Mouse (Mus musculus) neutrophil, adult 5-6 weeks (primary cell): ENCODE data around the gene Gm3045. TPM values are rescaled to one million over a fixed set of nuclear protein-coding genes. Genes with fewer than 3 reads are reported as not detected.

ENCODE experiments used
- ATAC-seq: fragments of 151-379, 151-347 bp; 2 replicates; pipeline ENCODE4 v1.8.0; 2017; ENCODE audit warnings: mild to moderate bottlenecking, moderate TSS enrichment; ENCODE audit not compliant: insufficient number of reproducible peaks, poor library complexity, low FRiP score, severe bottlenecking; ENCODE audit errors: extremely low read depth
- total RNA-seq: library from RNA; stranded (forward); fragments of 200-1000 nt; gene quantifications from 2 replicates; pipeline ENCODE4 v1.2.3, GENCODE M21; 2017

Gm3045 gene
- total RNA-seq: not detected in 2 replicates

DNA sequence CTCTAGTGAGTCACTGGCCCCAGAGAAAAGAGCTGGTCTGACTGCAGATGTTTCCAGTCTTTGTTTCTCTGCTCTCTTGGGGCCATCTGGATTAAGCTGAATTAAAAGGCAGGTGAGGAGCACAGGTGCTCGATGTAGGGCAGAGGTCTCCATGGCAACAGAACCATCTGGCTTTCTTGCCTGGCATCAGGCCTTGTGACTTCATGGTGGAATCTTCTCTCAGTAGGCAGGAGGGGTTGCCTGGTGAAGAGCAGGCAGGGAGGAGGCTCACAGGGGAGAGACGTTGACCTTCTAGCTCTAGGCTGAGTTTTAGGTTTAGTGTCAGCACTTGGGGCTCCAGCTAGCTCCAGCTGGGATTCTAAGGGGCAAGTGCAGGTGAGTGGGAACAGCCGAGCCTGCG is at the start of gene Gm3045:
TSS of gene Gm3045 (plus strand) at position 230 of the 400 bp plus-strand sequence.
- no peak for ATAC-seq

DNA sequence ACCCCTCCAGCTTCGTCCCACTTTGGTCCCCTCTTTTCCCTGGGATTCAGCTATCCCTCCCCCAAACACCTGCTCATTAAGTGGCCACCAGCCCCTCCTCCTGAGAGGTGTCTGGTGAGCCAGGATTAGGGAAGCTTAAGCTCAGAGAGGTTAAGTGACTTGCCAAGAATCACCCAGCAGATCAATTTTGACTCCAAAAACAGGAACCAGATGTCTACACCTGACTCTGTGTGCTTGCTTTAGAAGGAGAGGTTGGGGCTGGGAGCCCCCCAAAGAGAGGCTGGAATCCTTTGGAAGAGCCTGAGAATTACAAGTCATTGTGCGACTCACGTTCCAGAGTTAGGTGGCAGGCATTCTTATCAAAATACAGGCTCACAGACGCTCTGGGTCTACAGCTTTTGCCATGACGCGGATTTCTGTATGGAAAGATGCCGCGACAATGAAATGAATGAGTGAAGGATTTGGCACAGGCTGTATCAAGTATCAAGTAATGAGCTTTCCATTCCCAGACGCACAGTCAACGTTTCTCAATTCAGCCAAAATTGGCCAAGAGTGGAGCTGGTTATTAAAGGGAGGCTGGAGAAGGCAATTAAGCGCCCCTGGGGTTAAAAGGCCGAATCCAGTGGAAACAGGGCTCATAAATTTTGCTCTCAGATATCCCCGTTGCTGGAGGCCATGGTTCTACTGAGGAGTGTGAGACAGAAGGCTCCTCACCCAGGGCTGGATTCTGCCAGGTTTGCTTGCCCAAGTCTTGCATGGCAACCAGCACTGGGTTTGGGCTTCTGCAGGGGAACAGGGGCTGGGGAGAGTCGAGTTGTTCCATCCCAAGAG is 45.3 kb upstream of the Gm3045 start:
- ATAC-seq: no peak

DNA sequence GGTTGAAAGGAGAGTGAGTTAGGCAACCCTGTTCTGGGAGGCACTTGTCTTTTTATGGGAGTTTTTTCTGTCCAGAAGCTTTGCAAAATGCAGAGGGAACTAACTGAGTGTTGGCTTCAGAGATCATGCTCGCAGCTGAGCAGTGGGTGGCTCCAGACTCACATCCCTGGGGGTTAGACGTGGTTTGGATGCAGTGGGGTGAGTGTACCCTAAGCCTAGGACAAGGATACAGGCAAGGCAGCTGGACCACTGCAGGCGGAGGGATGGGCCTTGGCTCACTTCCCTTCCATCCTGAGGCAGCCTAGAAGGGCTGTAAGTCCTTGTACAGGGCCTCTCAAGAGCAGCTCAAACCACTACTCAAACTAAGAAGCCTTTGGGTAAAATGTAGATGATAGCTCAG is 43.0 kb upstream of the Gm3045 start:
- ATAC-seq: no peak

DNA sequence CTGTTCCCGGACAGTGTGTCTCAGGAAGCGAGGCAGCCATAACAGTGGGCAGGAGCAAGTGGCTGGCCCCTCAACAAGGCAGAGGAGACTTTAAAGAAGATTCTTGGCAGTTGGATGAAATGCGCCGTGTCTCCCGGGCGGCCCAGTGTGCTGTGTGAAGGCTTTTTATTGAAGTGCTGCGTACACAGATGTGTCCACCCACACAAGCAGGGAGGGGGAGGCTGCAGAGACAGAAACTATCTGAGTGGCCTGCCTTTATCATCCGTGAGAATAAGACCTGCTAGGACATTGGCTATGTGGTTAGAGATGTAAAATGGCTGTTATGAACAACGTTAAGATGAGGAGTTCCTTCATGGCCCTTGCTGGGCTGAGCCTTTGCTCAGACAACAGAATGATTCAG is 40.0 kb upstream of the Gm3045 start:
- ATAC-seq: no peak

DNA sequence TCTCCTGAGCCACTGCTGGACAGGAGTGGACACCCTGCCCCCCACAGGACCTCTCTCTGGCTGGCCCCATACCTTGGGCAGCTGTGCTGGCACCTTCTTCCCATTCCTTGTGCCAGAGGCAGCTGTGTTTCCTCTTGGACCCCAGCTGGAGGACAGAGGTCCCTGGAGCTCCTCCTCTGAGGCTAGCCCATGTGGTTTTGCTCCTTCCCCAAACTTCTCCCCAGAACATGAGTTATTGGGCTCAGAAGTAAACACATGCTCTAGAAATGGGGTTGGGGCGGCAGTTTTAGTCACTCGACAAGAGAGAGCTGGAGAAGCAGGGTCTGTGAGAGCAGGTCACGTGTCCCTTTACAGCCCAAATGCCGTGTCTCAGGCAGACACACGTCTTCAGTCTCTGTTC is 39.0 kb upstream of the Gm3045 start:
- no peak for ATAC-seq

DNA sequence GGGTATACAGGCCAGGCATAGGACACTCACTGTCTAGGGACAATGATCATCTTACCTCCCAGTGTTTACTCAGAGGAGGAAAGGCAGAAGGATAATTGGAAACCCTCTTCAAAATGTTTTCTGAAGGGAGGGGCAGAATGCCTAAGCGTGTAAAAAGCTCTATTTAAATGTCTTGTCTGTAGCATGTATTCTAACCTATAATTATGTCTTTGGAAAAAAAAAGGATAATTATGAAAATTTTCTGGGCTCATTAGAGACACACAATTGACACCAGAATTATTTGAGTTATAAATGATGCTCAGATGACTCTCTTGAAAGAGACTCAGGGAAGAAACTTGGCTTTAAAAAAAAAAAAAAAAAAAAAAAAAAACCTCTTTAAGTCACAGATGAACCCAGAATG is 38.4 kb upstream of the Gm3045 start:
- ATAC-seq: no peak

DNA sequence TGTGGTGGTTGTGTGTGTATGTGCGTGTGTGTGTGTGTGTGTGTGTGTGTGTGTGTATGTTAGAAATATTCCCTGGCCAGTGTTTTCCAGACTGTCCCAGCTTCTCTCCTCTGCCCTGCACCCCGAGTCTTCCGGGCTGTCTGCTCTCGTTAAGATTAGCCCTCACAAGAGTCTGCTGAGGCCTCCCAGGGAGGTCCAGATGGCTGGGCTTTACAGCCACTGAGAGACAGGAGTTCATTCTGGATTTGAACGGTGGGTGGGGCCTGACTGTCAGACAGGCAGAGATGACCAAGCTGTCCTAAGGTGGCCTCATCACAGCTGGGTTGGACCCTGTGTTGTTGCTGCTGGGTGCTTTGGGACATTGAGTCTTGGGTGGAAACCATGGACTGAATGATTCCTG is 28.8 kb upstream of the Gm3045 start:
- ATAC-seq: no peak

DNA sequence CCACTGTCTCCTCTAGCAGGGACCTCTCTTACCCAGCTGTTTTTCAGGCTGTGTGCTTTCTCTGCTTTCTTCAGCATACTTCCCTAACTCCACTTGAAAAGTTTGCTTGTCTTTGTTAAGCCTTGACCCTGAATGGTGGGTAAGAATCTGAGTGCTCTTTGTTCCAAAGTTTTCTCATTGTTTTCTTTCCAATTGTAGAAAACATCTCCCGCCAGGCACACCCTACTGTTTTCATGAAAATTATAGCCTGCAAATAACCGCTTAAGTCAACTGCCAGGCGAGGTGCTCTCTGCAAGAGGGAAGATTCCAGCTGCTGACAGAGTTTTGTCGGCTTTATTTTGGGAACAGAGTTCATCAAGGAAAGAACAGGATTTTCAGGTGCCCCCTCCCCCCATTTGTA is 25.2 kb upstream of the Gm3045 start:
- ATAC-seq: no peak

DNA sequence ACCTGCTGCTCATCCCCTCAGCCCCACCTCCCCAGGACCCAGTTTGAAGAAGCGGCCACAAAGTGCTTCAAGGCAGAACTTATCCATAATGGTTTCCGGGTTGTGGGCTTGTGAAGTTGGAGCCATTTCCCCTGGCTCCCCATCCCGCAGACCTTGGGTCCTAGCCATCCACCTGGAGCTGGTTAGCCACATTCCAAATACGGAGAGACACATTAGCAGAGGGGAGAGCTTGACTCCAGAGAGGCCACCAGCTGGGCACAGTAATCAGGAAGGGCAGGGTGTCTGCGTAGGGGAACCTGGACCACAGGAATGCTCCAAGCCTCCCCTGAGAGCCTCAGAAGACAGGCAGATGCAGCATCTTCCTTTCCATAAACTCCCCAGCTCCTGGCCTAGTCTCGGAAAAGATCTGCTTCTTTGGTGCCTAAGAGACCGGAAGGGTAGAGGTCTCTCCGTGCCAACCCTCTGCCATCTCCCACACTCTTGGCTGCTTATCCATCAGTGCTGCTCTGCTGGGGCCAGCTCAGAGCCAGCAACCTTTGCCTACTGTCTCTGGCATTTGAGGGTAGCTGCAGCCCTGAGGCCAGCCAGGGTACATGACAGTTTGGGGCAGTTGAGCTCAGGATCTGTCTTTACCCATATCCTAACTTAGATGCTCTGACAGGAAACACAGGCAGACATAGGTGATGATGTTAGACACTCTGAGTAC is 22.9 kb upstream of the Gm3045 start:
- ATAC-seq: no peak

DNA sequence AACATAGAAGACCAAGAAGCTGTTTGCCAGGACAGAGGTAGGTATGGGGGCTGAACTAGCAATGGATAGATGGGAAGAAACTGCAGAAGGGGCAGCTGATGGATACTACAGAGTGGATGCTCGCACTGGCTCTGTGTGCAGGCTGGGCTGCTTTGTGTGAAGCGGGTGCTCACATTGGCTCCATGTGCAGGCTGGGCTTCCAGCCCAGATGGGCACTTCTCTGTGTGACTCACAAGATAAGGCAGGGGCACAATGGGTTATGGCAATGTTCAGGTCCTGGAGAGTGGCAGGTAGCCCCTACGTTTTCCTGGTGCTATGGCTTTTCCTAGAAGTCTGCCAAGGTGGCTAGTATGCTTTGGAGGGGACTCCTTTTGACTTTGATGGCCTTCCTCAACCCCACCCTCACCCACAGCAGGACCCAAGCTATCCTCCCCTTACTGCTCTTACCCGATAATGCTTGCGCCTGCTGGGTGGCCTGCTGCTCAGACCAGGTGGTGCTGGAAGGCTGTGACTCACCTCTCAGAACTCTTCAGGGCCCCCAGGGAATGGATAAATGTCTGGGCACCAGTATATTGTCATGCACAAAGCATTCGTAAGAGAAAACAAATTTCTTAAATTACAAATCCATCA is 21.8 kb upstream of the Gm3045 start:
- ATAC-seq: no peak

DNA sequence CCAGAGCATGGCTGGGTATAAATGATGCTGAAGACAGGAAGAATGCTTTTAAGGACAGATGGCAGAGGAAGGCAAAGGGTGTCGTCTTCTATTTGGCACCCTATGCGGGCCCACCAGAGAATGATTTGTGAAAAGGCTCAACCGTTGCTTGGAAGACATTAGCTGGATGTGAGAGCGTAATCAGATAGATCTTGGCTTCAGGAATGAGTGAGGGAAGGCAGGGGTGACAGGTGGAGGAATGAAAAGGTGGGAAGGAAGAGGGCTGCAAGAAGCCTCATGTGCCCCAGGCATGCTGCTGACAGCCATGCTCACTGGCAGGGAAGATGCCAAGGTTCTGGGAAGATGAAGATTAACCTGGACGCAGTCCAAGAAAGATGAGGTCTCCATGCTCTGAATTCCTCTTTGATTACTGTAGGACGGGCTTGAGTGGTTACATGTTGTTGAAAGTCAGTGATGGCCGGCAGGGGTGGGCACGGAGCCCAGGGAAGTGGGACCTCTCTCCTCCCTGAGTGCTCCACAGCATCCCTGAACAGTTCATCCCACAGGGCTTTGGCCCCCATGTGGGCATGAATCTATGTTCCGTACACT is 14.0 kb upstream of the Gm3045 start:
- no peak for ATAC-seq

DNA sequence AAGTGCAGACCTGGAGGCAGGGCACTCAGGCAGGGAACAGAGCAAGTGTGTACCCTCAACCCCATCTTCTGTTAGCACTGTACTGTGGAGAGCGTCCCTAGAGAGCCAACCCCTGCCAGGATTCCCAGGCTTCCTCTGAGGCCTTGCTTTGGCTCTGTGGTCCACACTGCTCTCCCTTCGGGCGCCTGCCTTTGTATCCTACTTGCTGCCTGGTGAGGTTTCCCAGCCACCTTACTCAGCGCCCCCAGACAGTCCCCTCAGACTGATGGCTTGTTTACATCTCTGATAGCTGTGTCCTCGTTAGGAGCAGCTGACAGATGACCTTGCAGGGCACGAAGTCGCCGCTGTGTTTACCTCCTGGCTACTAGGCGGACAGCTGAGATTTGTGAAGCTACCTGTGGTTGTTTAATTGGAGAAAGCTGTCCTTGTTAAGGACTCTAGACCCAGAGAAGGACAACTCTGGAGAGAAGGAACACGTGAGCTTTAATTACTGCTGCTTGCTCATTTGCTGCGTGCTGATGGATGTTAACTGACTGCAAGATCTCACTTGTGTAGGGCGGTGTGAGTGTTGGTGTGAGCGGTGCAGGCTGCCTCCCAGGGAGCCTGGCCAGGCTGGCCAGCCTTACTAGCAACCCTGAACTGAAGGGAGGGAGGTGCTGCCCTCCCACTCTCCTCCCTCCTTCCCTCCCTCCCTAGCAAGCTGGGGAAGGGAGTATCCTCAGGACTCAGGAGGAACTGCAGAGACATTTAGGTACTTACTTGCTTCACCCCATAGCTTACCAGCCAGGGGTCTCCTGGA is 7.5 kb upstream of the Gm3045 start:
- no peak for ATAC-seq

DNA sequence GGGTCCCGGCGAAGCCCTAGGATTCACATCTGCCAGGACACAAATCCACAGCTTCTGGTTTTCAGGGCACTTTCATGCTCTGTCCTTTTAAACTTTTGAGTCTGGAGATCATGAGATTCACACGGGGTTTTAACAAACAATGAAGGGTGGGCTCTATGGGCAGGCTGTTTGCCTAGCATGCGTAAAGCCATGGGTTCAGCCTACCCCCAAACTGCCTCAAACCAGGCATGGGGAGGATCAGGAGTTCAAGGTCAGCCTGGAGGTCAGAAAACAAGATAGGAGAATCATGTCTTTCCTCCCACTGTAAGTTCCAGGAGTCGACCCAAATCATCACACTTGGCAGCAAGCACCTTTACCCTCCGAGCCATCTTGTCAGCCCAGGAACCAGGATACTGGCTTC is 6.9 kb upstream of the Gm3045 start:
- ATAC-seq: no peak

DNA sequence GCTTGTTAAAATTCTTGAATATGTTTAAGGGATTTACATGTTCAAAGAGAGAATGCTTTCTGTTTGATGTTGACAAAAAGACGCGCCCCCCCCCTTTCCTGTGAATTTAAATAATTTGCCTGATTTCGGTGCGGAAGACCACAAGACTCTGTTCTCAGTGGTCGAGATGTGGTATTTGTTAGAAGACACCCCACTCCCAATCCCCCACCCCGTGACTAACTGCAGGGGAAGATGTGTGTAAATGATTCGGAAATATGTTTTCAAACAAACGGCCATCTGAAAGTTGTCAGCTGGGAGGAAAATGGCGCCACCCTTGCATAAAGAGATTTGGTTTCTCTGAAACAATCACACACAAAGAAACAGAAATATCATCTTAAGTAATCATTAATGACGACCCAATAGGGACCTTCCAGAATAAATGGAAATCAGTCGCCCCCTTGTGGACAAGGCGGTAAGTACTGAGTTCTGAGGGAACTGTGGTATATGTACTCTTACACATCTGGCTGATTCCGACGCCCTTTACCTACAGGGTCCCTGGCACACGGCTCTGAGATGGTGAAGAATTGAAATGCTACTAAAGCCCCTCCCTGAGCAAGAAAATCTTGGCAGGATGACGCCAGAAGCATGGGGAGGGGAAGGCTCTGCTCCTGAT is 4.2 kb upstream of the Gm3045 start:
- ATAC-seq: no peak

DNA sequence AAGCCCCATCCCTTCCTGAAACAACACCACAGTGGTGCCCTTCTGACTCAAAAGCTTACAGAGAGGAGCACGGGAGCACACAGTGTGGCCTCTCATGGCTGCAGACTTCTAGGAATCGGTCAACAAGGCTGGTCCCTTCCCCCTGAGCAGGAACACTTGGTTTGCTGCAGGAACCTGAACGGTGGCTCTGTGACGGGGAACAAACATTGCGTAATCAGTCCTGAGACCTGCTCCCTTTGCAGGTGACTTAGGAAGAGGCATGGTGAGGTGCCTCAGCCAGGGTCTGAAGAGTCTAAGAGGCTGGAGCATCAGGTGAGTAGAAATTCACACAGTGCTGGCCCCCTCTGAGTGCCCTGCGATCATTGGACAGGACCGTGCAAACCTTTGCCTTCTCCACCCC is 463 bp upstream of the Gm3045 start:
- ATAC-seq: no peak

DNA sequence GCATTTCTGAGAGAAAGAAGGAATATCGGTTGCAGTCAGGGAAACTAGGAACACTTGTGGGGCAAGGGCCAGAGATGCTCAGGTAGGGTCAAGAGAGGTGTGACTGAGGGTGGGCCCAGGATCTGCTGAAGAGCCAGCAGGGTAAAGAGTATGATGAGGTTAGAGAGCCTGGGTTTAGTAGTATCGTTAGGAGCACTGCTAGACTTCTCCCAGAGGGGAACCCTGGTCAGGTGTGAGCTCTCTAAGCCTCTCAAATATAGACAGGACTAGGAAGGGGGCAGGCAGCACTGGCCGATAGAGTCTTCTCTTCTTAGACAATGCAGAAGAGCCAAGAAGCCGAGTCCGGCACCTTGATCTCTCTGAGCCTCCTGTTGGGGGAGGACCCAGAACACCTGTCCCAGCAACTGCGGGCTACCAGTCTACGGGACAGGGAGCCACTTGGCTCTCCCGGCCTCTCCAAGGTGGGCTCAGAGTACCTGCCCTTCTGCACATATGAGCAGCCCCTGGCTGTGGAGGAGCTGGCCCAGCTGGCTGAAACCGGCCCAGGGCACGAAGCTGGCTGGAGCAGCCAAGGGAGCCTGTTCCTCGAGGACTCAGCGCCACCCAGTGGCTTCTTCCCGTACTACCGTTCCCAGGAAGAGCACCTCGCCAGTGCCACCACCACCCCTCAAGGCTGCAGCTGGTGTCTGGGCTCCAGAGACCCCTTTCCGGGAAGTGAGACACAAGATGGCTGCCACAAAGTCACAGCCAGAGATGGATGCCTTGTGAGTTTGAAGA is 2.5 kb downstream of the Gm3045 start:
- ATAC-seq: no peak

DNA sequence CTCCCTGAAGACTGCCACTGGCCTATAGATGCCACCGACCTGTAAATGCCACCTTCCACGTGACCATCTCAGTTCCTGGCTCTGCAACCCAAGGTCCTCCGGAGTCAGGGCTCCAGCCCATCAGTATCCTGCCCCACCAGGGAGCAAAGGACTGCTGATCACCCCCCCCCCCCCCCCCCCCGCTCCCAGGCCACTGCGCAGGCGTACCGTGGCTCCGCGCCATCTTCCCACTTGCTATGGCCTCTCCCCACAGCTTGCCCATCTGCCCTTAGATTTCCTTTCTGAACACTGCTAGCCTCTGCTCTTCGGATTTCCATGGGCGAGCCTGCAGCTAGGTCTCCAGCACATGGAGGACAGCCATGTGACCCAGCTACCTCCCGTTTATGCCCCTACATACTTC is 6.1 kb downstream of the Gm3045 start:
- ATAC-seq: no peak

DNA sequence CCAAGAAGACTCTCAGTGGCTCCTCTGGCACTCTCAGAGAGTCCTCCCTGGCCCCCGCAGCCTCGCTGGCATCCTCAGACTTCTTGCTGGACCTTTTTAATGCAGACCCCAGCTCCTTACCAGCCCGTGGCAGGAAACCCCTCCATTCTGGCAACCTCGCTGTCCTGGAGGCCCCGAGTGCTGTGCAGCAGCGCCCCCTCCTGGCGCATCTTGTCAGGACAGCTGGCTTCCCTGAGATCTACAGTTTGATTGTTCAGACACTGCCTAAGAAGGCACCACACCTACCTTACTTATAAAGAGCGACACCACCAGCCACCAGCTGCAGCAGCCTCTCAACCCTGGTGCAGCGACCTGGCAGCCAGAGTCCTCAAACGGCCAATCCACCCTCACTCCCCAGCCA is 7.1 kb downstream of the Gm3045 start:
- ATAC-seq: no peak
